Mouse (Mus musculus) Muller cell, postnatal 12 days (primary cell): ENCODE results near the gene Diras2.

Source experiments
- DNase-seq: peaks from one replicate; pipeline ENCODE4 v3.0.0-alpha.2; 2015; ENCODE audit errors: inconsistent ontology term

The Diras2 gene

DNA sequence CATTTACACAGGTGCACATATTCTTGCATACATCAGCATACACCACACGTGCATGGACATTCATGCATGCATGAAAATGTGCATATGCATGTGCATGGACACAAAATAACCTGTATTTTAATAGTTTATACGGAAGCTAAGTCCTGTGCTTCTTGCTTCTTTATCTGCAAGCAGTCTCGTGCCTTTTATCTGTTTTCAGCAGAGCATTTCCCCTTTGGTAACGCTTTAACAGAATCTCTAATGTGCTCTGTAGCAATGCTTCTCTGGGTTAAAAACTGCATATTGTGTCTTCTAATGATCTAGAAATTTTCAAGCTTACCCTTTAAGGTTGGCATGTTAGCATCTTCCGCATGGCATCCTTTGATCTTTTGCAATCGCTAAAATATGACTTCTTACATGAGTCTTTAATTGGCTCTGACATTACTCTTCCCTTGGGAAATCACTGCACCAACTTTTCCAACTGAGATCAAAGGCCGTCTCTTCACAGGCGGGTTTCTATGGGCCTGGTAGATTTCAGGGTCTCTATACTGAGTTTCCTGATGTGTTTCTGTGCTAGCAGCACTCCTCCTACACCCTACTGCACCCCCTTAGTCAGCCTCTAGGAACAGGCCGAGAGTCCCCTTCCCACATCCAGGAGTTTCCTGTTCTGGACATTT, 21.9 kb upstream of the Diras2 start:
- DNase-seq: no peak

DNA sequence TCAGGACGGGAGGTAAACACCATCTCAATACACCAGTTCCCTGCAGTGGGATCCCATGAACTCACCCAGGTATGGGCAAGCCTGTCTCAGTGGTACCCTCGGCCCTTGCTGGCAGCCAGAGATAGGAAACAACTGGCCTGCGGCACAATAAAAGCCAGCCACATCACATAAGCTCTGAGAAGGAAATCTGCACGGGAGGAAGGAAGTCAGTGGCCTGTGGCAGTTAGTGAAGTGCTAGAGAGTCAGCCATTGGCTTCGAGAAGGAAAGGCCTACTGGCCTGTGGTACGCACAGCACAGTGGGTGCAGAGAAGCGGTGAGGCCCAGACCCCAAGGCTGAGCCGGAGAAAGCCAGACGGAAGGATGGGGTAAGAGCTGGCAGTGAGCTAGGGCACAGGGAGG, 20.2 kb upstream of the Diras2 start:
- DNase-seq: no peak

DNA sequence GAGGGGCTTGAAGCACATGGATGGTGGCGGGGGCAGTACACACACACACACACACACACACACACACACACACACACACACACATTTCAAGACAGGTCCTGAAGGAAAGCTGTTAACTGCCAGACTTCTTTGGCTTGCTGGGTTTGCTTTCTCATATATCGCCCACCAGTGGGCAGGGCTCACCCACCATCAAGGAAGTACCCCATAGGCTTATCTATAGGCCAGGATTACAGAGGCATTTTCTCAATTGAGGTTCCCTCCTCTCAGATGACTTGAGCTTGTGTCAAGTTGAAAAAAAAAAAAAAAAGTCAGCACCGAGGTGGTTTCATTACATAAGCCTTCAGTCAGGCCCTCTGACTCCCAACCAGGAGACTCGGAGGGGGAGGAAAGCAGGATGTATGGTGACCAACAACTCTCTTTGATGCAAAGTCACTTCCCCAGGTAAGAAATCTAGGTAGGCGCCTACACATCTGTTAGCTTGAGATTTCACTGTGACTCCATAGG, 19.7 kb upstream of the Diras2 start:
- no peak for DNase-seq

GRCm38 (mm10) chr13:52546288-52546687, 15.2 kb upstream of the Diras2 start:
- no peak for DNase-seq

DNA sequence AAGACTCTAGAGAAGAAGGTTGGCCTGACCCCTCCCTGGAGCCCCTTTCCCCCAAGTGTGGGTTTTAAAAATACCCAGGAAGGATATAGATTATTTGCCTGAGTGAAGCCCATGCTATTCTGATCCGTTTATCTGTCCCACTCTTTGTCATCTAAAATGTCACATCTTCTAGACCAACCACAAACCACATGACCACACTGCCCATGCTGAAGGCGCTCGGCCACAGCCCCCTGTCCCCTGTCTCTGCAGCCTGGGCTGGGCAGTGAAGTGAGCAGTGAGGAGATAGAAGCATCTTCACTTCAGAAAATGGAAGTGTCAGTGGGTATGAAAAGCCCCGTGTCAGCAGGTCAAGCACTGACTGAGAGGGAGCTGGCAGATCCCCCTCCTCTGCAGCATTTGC, 11.6 kb upstream of the Diras2 start:
- no peak for DNase-seq

DNA sequence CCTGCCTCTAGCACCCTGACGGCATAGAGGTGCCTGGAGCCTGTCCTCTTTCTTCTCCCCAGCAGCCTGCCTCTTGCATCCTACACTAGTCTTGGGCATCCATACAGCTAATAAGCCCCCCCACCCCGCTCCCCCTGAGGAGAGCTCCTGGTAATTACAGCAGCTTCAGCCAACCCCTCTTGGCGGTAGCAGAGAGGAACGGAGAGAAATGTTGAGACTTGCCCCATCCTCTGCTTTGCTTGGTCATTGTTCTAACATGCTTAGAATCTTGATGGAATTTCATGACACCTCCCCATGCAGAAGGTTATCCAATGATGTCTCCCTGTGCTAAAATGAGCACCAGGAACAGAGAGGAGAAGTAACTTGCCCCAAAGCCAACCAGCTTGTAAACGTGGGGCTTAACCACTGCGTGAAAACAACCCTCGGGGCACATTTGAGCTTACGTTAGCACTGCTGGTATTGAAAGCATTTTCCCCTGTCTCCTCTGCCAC, 11.0 kb upstream of the Diras2 start:
- DNase-seq: no peak

- DNase-seq: peak; percentile 81
These were observed 10.4 kb upstream of the Diras2 start for GRCm38 (mm10) chr13:52541385-52542035.

DNA sequence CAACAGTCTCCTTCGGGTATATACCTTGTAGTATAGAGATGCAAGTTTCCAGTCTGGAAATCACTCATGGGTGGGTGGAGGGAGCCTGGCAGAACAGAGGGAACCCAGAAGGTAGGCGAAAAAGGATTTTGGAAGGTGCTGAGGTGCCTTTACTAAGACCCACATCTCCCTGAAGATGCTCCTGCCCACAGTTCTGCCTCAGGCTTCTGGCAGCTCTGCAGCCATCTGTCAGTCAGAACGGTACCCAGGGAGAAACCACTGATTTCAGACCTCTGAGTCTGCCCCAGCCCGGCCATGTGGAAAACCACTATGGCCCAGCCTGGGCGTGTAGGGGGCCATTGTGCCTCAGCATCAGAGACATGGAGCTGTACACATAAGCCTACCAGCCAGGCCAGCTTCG, 8.4 kb upstream of the Diras2 start:
- DNase-seq: no peak

GRCm38 (mm10) chr13:52538588-52539116, 7.6 kb upstream of the Diras2 start:
- DNase-seq: no peak

- DNase-seq: no peak
These were observed 6.9 kb upstream of the Diras2 start for GRCm38 (mm10) chr13:52537754-52538587.

DNA sequence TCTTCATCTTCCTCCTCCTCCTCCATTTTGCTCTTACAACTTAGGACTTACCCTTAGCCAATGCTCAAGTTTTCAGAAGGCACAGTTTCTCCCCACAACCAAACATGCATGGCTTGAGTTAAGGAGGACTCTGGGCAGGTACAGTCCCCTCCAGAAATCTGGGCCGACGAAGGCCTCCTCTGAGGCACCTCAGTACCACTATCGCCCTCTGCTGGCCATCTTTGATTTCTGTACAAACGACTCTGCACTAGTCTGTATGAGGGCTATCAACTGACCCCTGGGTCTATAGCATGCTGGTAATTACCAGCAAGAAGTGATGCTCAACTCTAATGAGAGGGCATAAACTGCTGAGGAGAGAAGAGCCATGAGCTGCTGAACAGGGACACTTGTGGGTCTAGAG, 4.5 kb upstream of the Diras2 start:
- DNase-seq: peak; percentile 36

DNA sequence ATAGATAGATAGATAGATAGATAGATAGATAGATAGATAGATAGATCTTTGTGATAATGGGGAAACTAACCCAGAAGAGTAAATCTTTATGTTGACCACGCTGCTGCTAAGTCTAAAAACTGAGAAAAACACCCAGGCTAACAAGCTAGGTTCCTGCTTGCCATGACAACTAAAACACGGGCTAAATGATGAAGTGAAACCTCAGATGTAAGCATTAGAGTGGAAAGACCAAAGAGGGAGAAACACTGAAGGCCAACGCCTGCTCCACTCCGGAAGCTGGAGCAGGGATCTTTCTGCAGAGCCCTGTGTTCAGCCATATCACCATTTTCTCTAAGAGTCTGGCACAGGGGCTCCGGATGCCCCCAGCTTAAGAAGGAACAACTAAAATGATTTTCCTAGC, 2.6 kb upstream of the Diras2 start:
- DNase-seq: no peak

DNA sequence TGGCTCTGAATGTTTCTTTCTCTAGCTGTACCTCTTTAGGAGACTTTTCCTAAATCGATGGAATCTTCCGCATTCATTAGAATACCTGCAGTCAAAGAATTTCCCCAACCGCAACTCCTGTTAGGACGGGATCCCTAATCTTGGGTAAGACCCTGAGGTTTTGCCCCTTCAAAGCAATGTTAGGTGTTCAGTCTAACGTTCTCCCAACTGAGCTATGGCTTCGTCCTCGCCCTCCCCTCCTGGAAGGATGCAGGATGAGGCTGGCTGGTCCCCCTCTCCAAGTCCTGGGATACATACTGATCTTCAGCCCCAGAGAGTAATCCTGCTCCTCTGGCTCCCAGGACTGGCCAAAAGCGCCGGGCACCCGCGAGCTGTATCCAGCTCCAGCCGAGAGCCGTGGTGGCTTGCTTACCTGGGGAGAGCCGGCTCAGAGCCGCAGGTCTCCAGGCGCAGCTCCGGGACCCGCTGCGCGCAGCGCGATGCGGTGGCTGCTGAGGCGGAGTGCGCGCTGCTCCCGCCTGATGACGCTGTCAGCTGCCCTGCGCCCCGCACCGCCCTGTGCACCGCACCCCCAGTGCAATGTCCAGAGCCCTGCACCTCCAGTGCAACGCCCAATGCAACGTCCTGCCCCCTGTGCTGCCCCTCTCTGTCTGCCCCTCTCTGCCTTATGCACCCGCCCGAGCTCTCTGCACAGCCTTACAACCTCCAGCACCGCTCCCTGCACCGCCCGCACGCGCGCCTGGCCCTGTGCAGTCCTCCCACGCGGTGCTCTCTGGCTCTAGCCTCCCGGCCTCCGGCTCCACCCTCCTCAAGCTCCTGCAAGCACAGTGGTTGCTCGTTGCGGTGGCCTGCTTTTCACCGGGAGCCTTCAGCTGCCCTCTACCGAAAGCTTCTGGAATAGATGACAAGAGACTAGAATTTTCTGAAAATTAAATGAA, 802 bp downstream of the Diras2 start:
- peak; percentile 91 for DNase-seq

GRCm38 (mm10) chr13:52529188-52529972, 1.7 kb downstream of the Diras2 start:
- no peak for DNase-seq

- no peak for DNase-seq
These were observed 2.3 kb downstream of the Diras2 start for GRCm38 (mm10) chr13:52528786-52529185.

DNA sequence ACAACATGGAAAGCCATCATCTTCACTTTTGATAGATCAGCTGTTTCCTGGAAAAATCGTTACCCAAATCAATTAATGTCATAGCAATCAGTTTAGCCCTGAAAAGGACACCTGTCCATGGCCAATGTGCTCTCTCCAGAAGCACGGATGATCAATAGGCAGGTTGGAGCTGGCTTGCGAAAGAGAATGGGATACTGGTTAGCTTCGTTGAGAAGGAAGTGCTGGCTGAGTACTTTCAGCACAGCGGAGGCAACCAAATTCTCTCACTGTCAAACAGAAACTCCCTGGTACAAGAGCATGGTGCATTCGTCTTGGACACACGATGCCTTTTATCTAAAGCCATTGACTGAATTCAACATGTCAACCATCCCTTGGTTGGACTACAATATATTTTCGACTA, 2.8 kb downstream of the Diras2 start:
- DNase-seq: no peak

GRCm38 (mm10) chr13:52526249-52527035, 4.6 kb downstream of the Diras2 start:
- no peak for DNase-seq

GRCm38 (mm10) chr13:52524313-52524712, 6.8 kb downstream of the Diras2 start:
- DNase-seq: no peak

DNA sequence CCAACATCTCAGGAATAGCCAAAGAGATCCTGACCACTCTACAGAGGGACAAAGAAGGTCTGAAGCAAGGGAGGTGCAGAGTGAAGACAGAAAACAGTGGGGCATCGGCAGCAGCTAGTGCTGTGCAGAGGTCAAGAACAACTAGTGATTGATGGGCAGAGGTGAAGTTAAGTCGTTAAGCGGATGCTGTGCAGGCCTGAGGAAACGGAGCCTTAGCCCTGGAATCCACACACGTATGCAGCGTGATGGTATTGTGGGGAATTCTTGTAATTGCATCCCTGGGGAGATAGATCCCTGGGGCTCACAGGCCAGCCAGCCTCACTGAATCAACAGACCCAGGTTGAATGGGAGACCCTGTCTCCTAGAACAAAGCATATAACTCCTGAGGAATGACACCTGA, 9.9 kb downstream of the Diras2 start:
- no peak for DNase-seq
